Mouse (Mus musculus): ENCODE measurements at regions not wholly inside any gene's neighbourhood (a gene's known extent, or its start where the extent isn't known, plus 50 kb on each side); places are given as distances from the start of the nearest gene placed in this dataset.

DNA sequence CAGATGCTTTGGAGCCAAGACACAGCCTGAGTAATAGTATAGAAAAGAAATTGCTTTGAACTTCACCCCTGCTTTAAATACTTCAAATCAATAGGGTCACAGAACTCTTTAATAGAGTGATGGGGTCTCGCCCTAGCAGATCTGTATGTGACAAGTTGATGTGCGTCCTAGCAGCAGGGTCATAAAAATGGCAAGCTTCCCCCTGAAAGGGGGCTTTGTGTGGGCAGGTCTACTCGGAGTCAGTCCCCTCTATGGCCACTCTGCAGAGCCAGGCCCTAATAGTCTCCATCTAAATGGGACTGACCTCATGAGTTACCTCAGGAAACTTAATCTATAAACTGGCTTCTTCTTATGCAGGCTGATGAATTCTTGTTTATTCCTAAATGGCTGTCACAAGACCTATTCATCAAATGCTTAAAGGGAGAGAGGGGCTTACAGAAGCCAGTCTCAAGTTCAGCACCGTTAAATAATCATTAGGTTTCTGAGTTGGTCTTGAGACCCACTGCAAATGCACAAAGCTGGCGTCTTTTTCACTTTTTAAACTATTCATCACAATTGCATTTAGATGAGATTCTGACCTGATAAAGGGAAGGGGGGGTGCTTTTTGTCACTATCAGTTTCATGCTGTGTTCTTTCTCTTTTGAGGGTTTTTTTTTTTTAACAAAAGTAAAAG is 457.0 kb upstream of the Fam92a start:
- peak; percentile 54 for DNase-seq (ENCODE audit: extremely low spot score)

DNA sequence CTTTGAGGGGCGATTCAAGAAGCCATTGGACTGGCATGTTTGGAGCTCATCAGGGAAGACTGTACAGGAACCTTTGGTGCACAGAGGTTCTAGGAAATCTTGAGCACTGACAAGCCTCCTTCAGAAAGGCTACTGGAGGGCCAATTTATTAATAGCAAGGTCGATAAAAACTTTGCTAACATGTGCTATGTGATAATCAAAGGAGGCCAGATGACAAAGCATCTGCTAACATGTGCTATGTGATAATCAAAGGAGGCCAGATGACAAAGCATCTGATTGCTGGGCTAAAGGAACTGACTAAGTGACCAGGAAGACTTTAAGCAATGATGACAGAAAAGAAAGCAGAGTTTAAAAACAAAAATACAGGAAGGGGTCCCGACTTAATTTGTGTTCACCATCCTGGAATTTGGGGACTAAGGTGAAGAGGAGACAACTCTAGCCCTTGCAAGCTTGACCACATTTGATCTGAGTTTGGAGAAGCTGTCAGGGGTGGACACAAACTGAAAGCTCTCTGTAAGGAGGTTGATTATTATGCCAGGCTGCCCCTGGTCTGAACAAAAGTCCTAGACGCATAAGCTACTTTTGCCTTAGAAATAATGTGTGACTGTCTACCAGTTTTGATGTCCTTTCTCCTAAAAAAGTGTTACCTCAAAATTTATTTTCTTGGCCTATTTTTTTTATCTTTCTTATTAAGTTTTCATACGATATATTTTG is 455.5 kb upstream of the Fam92a start:
- no peak for DNase-seq (ENCODE audit: extremely low spot score)

DNA sequence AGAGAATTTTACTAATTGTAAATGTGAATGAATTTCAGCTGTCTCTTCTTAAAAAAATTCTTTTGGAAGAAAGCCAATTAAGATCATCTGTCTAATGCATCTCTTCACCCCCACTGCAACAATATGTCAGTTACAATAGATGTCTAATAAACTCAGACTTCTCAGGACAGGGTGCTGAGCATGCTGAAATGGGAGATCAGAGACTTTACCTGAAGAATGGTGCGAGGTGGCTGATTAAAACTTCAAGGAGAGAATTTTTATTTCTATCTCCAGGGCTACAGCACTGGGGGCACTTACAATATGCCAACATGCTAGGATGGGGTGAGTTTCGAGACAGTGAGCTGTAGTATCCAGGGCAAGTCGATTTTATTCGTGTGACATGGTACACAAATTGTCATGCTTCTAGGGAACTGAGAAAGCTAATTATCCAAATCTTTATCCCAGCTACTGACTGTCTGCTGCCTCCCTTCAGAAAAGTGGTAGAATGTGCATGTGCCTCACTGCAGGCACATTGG is 449.0 kb upstream of the Fam92a start:
- no peak for DNase-seq (ENCODE audit: extremely low spot score)

DNA sequence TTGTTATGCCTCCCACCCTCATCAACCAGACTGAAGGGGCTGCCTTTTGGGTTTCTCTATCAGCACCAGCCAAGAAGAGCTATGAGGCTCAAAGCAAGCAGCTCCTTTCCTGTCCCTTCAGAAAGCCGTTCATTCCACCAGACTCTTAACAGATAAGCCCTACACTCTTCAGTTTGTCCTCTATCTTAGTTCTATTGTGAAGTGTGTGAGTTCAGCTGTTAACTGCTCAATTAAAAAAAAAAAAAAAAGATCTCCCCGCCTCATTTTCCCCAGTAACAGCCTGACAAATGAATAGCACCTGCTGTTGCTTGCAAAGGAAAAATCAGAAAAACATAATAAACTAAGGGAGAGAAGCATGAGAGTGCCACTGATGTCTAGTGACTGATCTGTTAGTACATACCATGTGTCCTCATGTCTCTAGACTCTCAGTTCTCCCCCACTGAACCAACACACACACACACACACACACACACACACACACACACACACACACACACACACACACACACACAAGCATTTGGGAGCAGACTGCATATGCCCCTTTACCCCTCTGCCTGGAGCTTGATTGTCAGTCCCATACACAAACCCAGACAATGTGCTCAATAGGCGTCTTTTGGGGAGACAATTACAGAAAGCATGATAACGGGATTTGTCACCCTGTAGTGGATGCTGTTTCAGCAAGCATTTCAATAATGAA is 448.4 kb upstream of the Fam92a start:
- DNase-seq (ENCODE audit: extremely low spot score), result no peak

DNA sequence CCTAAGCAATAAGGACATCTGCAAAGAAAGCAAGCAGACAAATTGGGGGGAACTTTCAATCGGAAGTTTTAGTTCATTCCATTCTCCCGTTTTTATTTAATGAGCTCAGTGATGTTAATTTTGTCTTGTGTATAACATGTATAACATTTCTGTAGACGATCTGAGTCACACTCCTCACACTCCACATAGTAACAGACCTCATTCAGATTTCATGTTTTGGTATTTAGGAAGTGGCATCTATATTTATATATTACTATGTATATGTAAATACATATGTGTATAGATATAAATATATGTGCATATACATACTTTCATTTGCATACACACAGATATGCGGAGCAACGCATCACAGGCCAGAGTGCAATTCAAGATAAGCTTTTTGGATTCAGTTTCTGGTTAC is 444.9 kb upstream of the Fam92a start:
- DNase-seq (ENCODE audit: extremely low spot score), result no peak

DNA sequence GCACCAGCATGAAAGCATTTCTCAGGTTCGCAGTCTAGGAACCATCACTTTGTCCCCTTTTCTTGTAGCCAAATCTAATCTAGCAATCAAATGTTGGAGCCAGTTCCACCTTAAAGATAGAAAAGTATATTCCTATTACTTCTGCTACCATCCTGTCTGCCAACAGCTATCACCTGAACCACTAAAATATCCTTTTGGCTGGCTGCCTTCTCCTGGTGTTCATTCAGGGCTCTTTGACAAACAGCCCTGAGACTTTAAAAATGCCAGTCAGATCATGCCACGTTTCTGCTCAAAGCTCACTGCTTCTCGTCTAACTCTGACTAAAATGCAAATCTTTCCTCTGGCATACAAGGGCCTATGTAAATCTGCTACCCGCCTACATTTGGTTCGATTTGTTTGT is 439.7 kb upstream of the Fam92a start:
- no peak for DNase-seq (ENCODE audit: extremely low spot score)

DNA sequence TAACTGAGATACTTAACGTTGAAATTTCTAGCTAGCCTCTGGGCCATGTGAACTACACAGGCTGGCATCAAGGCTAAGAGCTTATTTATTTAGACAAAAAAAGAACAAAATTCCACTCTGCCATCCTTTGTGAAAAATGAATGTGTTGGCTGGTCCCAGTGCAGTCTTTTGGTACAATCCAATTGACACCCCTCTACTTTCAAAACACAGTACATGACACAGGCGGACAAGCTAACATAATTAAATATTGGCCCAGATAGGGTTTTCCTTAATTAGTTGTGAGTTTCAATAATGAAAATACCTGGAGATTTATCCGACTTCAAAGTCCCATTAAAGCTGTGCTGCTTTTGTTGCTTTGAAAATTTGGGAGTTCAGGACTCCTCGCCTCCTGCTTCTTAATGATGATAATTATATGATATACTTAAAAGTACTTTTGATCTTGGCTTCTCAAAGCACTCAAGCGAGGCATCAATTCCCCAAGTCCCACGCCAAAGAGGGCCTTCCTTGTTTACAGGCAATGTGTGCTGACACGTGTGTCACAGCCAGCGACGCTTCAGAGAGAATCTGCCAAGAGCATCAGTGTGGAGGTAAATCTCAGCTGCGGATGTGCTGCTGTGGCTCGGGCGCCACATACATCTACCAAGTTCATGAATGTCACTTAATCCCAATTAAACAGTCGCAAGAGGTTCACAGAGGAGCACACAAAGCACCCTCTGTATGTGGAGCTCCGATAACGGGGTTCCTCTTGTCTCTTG is 429.5 kb upstream of the Fam92a start:
- DNase-seq (ENCODE audit: extremely low spot score), result no peak

DNA sequence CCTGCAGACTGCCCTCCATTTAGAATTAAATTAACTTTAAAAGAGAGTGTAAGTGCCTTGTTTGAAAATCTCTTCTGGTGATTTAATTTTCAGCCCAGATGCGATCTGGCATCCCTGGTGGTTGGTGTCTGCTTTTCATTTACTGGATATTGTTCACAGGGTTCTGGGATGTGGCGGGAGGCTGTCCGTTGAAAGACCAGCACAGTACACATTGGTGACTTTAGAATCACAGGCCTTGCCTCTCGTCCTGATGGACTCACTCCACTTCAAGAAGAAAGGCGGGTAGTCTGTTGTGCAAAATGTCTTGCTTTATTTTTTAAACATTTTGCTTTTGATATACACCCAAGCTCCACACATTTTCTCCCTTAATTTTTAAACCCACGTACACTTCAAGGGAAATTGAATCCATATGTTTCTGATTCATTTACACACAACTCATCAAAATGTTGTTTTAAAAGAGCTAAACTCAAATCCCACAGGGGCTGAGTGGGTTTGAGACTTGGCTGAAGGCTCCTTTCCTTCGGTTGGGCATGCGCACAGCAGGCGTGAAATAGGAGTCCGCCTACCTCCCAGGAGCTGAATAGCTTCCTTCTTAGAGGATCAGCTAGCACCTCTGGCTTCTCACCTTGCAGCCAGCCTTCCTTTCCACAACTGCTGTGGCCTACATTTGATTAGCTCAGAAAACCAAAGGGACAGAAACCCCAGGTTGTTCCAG is 424.1 kb upstream of the Fam92a start:
- no peak for DNase-seq (ENCODE audit: extremely low spot score)

DNA sequence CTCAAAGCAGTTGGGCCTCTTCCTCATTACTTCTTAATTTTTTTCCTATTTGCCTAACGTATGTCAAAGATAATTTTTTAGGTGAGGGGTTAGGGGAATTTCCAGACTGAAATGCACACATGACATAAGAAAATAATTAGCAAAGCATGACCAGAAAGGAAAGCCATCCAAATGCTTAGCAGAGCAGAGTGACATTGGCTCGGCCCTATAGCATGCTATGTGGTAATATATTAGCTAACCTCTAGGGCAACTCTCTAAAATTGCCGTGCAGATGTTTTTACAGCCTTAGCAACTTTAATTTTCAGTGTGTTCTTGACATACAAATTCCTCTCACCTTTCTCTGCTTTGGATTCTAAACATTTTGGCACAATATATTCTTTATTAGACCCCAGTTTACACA is 421.2 kb upstream of the Fam92a start:
- DNase-seq (ENCODE audit: extremely low spot score), result no peak

DNA sequence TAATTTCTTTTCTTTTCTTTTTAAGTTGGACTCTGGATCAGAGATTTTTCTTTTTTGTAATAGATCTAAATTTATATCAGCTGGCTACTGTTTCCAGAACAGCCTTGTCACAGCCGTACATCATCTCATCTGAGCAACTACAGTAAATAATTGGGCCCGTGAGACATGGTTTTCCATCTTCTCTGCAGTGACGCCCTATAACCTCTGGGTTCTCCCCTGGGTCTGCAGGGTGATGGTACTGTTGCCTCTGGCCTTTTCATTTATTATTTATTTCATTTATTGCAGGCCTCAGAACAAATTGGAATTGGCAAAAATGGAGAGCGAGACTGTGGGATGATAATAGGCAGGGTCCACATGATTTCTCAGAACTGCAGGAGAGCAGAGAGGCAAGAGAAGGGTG is 406.3 kb upstream of the Fam92a start:
- no peak for DNase-seq (ENCODE audit: extremely low spot score)

DNA sequence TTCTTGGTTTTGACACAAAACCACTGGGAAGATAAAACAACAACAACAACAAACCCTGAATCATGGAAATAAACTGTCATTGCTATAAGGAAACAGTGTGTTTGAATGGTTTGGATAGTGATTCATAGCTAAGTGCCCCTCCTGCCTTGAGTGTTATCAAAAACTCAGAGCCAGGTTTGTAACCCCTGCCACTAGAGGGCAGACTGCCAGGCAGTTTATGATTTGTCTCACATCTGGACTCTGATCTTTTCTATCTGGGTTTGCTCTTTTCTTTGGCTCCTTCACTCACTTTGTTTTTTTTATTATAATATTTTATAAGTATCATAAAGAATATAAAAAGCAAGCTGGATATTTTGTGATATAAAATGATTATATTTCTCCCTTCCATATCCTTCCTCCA is 400.1 kb upstream of the Fam92a start:
- no peak for DNase-seq (ENCODE audit: extremely low spot score)

DNA sequence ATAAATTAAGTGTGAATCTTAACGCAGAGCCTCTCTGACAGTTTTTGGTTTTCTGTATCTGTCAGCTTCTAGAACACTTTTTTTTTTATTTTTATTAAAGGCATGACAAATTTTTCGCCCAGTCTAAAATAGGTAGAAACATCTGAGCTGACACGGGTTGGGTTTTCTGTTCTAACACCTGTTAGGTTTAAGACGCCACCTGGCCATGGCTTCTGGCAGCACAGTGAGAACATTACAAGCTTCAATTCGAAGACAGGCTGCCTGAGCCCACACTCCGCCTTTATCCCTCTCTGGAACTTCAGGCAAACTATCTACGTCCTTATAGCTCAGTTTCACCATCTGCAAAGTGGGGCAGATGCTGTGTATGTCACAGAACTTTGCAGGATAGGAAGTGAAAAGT is 398.9 kb upstream of the Fam92a start:
- DNase-seq (ENCODE audit: extremely low spot score), result no peak

DNA sequence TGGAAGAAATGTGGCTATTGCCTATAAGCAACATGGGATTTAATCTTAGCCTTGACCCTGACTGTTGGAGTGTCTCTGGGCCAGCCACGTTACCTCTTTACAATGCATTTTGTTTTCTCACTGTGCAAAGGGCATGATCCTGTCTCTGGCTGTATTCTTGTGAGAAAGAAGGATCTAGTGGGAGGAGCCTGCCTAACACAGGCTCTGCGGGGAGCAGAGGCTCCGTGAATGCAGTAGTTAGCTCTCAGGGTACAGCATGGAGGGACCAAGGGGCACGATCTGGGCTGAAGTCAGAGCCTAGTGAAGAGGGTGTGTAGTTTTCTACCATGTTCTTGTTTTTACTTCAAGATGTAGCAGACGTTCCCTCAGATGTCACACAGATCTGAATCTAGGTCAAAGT is 395.8 kb upstream of the Fam92a start:
- DNase-seq (ENCODE audit: extremely low spot score), result no peak

DNA sequence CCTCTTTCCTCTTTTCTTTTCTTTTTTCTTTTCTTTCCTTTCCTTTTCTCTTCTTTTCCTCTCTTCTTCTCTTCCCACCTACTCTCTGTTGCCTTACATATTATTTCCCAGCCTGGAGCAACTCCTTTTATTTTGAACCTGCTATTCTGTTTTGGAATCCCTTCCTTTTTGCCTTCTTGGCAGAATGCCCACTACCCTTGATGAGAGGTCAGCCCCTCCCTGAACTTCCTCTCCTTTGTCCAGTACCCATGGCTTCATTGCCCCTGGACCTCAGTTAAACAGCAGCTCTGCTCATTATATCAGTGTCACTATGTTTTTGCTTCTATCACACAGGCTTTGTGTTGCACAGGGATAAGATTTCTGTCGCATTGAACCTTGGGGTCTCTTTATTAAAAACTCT is 391.2 kb upstream of the Fam92a start:
- DNase-seq (ENCODE audit: extremely low spot score), result no peak

DNA sequence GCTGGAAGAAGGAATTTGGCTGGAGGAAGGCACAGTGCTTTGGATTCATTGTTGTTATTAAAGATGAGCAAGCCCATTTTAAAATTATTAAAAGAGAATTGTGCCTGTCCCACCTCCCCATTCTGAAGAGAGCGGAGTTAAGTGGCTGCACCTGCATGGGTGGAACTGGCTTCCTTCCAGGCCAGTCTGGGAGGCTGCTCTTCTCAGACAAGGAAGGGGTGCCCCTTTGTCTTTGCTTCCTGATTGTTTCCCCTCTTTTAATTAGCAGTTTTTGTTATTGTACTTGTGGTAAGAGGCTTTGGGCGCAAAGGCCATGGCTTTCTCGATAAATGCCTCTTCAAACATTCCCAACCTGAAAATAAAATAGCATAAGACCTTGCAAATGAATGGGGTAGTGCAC is 388.7 kb upstream of the Fam92a start:
- no peak for DNase-seq (ENCODE audit: extremely low spot score)

DNA sequence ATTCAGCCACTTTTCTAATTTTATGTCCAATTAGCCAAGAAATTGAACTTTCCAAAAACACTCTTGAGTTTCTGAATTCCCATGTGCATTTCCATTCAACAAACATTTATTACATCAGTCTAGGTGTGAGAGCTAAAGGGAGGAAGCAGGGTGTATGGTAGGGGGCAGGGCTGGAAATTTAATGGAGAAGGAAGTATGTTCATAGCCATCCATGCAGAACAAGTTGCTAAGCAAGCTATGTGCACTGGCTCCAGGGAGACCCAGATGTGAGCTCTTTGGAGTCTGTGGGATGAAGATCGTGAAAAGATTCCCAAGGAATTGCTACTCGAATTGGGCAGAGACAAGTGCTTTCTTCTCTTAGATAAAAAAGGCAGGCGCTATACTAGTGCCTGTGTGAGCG is 388.2 kb upstream of the Fam92a start:
- DNase-seq (ENCODE audit: extremely low spot score), result no peak

DNA sequence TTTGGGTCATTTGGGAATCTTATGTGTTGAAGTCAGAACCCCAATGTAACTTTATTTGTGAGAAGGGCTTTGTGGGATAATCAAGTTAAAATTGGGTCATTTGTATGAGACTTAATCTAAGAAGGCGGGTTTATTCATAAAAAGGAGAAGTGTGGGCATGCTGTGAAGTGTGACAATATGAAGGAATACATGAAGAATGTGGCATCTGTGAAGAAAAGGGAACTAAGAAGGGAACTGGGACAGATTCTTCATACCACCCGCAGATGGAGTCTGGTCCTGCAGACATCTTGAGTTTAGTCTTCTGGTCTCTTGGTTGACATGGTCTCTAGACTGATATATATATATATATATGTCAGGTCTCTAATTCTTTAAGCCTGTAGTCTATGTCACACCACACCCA is 385.3 kb upstream of the Fam92a start:
- no peak for DNase-seq (ENCODE audit: extremely low spot score)

DNA sequence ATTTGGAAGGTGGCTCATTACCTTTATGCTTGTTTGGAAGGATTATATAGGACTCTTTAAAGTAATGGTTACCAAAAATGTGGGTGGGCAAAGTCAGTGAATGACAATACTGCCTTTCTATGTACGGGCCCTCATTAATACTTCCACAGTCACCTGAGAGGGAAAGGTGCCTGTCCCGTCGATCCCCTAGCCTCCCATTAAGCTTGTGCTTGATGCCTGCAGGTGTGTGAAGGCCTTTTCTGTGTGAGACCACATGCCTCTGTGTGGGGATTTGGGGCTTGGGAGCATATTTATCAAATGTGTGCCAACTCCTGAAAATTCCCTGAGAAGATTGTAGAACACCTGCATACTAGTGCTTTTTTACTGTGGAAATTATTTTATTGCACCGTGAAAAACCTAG is 377.4 kb upstream of the Fam92a start:
- no peak for DNase-seq (ENCODE audit: extremely low spot score)

DNA sequence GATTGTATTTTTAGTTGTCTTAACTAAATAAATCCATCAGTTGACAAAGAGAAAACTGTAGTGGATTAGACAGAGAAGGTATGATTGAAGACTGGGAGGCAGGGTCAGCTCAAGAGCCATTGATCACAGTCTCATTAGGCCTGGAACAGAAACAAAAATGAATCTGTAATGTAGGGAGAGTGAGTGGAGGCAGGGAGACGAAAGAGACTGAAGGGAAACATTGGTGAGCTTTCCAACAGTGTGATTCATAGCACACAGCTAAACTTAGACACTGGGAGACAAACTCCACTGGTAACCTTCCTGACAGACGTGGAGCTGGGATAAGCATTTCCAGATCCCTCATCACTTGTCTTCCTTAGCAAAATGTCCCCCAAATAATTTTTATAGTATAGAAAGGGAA is 372.1 kb upstream of the Fam92a start:
- no peak for DNase-seq (ENCODE audit: extremely low spot score)

DNA sequence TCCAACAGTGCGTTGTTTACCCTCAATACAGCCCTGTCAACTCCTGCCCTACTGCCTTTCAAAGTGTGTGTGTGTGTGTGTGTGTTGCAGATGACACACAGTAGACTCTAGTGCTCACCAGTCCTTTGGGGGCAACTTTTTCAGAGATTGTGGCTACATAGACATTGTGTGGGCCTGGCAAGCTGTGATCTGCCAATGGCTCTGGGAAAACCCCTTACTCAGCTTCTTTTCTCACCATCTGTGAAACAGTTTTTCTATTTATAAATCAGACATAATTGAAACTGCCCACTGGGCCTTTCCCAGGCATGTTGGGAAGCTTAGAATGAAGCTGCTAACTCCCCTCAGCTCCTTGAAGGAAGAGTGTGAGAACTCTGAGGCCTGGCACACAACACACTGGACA is 369.7 kb upstream of the Fam92a start:
- DNase-seq (ENCODE audit: extremely low spot score), result no peak

DNA sequence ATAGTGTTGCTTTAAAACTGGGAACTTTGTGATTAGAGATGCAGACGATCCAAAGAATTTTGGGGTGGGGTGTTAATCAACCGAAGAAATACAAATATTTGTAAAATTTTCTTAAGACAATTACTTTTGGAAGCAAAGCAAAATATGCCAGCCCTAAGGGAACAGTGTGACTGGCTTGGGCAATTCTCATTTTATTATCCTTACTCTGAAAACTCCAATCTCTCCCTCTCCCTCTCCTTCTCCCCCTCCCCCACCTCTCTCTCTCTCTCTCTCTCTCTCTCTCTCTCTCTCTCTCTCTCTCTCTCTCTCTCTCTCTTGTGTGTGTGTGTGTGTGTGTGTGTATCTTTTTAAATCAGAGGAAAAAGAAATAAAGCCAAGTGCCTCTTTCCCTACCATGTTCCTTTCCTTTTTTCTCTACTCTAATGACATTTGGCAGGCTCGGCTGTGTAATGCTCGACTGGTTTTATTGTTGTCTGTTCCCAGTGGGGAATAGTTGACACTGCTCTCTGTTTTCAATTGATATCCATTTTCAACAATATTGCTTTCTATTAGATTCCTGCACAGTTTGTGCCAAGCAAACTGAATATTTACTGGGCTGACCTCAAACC is 367.5 kb upstream of the Fam92a start:
- DNase-seq (ENCODE audit: extremely low spot score), result peak; percentile 22

Data from embryo, embryonic 9.5 days (tissue).